Mouse (Mus musculus) Muller cell, postnatal 12 days (primary cell): ENCODE measurements at regions not wholly inside any gene's neighbourhood (a gene's known extent, or its start where the extent isn't known, plus 50 kb on each side); places are given as distances from the start of the nearest gene placed in this dataset.

Experiments used
- DNase-seq: peaks from one replicate; pipeline ENCODE4 v3.0.0-alpha.2; 2015; ENCODE audit errors: inconsistent ontology term

- DNase-seq = peak; percentile 6
Measured at GRCm38 (mm10) chr13:53996867-53997266, 58.6 kb downstream of the Drd1 start.

GRCm38 (mm10) chr13:53992863-53993451, 62.5 kb downstream of the Drd1 start:
- no peak for DNase-seq

- DNase-seq = no peak
Measured at GRCm38 (mm10) chr13:53979226-53979625, 76.3 kb downstream of the Drd1 start.

GRCm38 (mm10) chr13:53969421-53969820, 86.1 kb downstream of the Drd1 start:
- DNase-seq = peak; percentile 13

GRCm38 (mm10) chr13:53956167-53956566, 99.3 kb downstream of the Drd1 start:
- no peak for DNase-seq

- peak; percentile 38 for DNase-seq
Measured at GRCm38 (mm10) chr13:53948056-53948455, 107.4 kb downstream of the Drd1 start.

- no peak for DNase-seq
Measured at GRCm38 (mm10) chr13:53945681-53946080, 109.8 kb downstream of the Drd1 start.

GRCm38 (mm10) chr13:53941005-53941747, 114.3 kb downstream of the Drd1 start:
- DNase-seq = no peak

GRCm38 (mm10) chr13:53935174-53935699, 120.3 kb downstream of the Drd1 start:
- no peak for DNase-seq

GRCm38 (mm10) chr13:53934457-53934856, 121.0 kb downstream of the Drd1 start:
- no peak for DNase-seq

- no peak for DNase-seq
Measured at GRCm38 (mm10) chr13:53926128-53926527, 129.4 kb downstream of the Drd1 start.

GRCm38 (mm10) chr13:53924433-53924832, 131.1 kb downstream of the Drd1 start:
- DNase-seq = no peak

- DNase-seq = no peak
Measured at GRCm38 (mm10) chr13:53923721-53924374, 131.7 kb downstream of the Drd1 start.

GRCm38 (mm10) chr13:53921796-53922195, 133.7 kb downstream of the Drd1 start:
- DNase-seq = peak; percentile 26

- DNase-seq = peak; percentile 85
Measured at GRCm38 (mm10) chr13:53919851-53920381, 135.6 kb downstream of the Drd1 start.

GRCm38 (mm10) chr13:53915456-53915855, 140.0 kb downstream of the Drd1 start:
- no peak for DNase-seq

GRCm38 (mm10) chr13:53914434-53914833, 141.1 kb downstream of the Drd1 start:
- DNase-seq = no peak

GRCm38 (mm10) chr13:53913501-53913900, 142.0 kb downstream of the Drd1 start:
- DNase-seq = no peak

GRCm38 (mm10) chr13:53911846-53912245, 143.7 kb downstream of the Drd1 start:
- DNase-seq = no peak

GRCm38 (mm10) chr13:53911261-53911660, 144.2 kb downstream of the Drd1 start:
- DNase-seq = no peak

- DNase-seq = no peak
Measured at GRCm38 (mm10) chr13:53910251-53910650, 145.3 kb downstream of the Drd1 start.

GRCm38 (mm10) chr13:53904471-53904870, 151.0 kb downstream of the Drd1 start:
- no peak for DNase-seq
